Mouse (Mus musculus): ENCODE data around the gene Arhgef25.

DNA sequence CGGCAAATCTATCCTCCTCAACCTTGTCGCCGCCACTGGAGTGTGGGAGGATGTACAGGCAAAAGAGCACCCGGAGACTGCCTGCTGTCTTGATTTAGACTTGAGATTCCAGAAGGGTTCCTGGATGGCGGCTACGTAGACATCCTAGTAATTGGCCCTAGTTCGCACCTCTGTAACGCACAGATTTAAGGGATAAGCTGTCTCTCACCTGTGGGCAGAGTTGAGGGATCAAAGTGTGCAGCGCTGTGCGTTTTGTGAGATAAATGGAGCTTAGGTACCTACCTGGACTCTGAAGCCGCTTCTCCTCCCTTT lies 23.5 kb downstream of the Arhgef25 start:
- no peak for TF ChIP-seq CTCF (IDR thresholded peaks at IDR 0.05; ENCODE audit: borderline replicate concordance, insufficient read depth, low read length)
- TF ChIP-seq POLR2A (IDR thresholded peaks at IDR 0.05; ENCODE audit: low read depth, low read length) = no peak

All from embryonic fibroblast, embryonic 13.5 days (primary cell).